Mouse (Mus musculus): Measurements from ENCODE around the gene Medag. TPM values are rescaled to one million over a fixed set of nuclear protein-coding genes. Genes with fewer than 3 reads are reported as not detected.

Medag gene
- 1 to 10 TPM; 3.5 to 4.1 (median 3.7) TPM for total RNA-seq (2022)

DNA sequence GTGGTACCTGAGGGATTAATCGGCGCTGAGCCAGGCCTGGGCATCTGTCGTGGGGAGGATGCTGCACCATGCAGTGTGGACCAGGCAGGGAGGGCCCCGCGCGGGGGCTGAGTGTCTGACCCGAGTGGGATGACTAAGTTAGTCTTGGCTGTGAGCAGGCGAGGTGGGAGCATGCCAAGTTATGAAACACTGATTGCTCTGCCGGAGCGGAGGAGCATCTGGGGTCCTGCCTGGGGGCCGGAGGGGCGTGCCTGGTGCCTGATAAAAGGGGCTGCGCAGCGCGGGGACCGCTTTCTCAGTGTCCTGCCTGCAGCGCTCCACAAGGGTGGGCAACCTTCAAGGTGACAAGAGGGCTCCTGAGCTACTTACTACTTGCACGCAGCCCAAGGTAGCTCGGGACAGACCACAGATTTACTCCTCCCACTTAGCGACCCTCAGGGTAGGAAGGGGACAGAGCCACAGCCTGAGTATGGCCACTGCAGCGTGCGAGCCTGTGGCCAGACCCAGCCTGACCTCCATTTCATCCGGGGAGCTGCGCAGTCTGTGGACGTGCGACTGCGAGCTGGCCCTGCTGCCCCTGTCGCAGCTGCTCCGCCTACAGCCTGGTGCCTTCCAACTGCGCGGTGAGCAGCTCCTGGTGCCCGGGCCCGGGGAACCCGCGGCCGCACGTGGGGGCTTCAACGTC is at the start of gene Medag:
TSS of gene Medag (plus strand) at position 241 of the 685 bp plus-strand sequence.
- peak in 1 of 2 experiments; percentile 40 for DNase-seq (ENCODE audit: low spot score in 2 of 2)

DNA sequence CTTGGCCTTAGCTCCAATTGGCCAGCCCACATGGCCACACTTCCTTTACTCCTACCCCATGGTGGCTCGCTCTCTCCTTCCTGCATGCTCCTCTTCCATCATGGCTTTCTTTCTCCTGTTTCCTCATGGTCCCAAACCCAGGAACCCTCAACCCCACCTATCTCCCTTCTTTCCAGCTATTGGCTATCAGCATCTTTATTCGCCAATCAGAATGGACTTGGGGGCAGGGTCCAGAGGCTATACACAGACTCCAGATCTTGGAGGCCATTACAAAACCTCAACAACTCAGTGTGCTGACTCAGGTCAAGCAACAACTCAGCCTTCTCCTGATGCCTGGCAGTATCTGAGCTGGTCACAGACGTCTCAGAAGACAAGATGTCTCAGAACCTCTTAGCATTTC is 48.9 kb upstream of the Medag start:
- DNase-seq (ENCODE audit: low spot score in 2 of 2) = no peak

DNA sequence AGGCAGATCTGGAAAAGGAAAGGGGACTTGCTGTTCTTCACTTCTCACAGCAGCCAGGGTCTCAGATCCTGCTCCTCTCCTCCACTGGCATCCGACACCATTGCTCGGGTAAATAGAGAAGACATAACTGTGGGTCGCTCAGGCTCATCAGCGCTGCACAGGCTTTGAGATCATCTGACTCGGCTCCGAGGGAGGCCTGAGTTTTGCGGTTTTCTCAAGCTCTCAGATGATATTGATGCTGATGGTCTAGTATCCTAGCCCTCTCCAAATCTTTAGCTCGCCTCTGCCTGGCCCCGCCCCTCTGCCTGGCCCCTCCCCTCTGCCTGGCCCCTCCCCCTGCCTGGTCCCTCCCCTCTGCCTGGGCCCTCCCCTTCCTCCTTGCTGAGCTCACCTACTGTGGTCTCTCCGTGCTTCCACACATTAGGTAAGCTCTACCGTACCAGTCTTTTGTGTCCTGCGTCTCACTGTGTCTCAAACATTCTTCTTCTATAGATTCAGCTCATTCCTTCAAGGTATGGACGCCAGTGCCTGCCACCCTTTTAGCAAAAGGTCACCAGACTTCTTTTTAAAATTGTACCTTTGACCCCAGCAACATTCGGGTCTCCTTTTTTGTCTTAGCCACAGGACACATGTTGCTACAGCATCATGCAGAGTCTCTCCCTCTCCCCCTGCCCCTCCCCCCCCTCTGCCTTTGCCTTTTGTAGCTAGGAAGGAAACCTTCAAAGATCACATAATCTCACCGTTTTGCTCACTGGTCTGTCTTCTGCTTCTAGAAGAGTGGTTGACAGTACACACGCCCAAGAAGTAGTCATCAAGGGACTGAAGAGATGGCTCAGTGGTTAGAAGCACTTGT is 47.4 kb upstream of the Medag start:
- no peak for DNase-seq (ENCODE audit: low spot score in 2 of 2)

DNA sequence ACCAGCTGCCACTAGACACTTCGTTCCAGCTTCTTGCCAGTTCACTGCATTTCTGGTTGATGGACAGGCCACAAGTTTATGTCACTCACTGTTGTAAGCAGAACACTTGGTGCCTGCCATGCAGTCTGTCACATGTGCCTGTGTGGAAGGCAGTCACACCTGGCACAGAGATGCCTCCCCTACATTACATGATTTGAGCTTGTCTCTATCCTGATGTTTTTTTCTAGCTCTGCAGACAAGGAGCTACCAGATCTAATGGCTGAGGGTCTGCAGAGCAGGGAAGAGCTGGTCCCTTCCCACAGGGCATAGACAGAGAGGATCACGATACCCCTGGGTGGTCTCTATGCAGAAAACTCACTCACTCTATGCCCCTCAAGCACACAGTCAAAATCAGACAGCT is 44.5 kb upstream of the Medag start:
- no peak for DNase-seq (ENCODE audit: low spot score in 2 of 2)

DNA sequence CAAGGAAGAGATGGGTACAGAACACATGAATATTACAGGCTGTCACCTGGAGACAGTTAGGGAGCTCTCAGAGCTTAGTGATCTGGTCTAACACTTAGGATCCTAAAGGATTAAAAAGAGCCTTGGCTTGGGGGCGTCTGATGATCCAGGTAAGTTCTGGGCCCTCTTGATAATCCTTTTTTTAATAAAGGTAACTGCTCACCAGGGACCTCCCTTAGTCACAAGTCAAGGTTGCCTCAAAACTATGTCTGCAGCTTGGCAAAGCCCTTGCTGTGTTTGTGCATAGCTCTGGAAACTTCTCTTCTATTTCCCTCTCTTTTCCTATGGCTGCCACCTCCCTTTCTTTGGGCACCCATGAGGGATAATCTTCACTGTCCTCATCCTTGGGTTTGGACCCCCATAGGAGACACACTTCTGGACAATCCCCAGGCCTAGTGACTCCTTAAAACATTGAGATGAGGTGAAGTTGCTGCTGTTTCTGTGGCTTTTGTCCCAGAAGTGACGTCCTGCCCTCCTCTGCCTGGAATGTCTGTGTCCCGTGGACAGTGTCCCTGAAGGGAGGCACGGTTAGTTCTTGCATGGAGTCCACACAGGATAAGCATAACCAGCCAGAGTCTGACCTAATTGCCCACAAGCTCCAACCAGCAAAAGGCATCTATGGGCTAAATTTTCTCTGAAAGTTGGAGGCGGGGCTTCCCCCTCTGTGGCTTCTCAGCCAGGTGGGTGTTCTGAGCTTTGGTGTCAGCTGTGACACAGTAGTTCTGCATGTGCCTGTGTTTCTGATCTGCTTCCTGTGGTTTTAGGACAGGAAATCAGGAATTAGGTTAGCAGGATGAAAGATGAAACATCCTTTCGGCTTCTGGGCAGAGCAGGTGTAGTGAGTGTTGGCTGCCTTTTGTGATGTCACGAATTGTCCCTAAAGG is 43.7 kb upstream of the Medag start:
- DNase-seq (ENCODE audit: low spot score in 2 of 2) = no peak

DNA sequence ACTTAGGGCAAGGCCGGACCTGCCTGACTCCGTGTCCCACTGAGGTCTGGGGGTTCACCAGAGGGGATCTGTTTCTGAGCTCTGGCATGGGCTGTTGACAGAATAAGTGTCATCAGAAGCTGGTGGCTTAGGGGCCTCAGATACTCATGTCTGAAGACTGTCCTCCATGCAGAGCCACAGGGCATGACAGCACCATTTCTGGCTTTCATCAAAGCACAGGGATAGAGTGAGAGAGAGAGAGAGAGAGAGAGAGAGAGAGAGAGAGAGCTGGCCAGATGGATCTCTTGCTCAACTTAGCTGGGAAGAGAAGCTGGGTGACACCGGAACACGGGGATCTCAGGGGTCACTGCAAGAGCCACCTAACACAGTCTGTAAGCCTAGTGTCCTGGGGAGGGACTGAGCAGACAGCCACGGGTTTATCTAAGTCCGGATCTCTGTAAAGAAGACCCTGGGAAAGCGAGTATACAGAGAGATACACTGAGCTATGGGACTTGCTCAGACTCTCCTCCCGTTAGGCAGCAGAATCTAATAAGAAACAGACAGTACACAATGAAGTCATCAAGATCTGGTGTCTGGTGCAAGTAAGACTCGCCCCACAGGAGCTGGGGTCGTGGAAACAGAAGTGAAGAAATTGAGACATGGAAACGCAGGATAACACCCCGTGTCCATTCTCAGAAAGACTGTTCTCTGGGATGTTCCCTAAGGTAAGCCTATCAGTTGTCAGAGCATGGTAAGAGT is 42.8 kb upstream of the Medag start:
- DNase-seq (ENCODE audit: low spot score in 2 of 2) = no peak

DNA sequence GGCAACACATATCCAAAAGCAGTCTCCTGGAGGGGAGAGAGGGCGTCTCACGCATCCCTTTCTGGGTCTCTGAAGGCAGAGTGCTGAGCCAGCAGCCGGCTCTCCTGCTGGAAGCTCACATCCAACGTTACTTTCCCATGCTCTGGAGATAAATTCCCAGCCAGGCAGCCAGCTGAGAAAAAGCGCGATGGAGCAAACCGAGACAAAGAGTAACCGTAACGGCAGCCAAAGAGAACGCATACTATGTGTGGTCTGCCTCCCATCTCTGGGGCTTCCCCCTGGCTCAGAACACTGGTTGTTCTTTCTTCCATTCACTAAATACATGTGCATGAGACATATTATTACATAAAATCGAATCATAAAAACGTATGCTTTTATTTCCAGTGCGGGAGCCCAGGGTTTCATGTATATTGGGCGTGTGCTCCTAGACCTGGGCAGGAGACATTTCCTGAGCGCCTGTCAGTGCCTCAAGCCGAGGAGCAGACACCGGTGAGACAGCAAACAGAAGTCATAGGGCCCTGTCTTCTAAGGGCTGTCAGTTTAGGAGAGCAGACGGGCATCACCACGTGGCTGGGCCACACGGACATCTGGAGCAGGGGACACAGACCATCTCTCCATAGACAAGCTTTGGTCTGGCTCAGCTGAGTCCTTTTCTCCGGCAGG is 42.0 kb upstream of the Medag start:
- no peak for DNase-seq (ENCODE audit: low spot score in 2 of 2)

DNA sequence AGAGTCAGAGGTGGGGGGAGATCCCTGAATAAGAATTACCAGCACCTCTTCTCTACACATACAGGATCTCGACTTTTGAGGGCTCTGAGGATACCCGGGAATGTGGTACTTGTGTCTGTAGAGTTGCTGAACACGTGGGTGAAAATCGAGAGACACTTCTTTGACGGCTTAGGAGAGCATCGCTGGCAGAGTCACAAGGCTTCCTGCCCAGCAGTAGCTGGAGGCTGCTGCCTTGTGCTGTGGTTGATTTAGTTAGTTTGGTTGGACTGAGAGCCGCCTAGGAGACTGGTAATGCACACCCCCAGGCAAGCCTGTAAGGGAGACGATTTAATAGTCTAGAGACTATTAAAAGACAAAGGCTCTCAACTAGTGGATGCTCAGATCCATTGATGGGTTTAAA is 39.5 kb upstream of the Medag start:
- DNase-seq (ENCODE audit: low spot score in 2 of 2) = no peak

DNA sequence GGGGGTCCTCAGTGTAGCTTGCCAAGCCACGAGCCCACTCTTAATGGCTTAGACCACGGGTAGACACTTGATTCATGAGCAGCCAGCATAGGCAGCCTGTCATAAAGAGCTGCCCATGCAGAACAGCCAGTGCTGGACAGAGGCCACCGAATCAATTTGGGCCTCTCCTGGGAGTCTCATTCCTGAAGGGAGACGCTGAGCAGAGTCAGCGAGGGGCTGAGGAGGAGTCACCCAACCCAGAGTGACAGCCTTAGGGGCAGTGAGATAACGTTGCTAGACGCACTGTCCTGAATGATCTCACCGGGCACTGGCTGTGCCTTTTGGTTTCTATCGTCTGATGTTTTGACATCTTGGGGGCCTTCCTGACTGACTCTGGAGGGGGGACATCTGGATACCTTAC is 38.3 kb upstream of the Medag start:
- no peak for DNase-seq (ENCODE audit: low spot score in 2 of 2)

DNA sequence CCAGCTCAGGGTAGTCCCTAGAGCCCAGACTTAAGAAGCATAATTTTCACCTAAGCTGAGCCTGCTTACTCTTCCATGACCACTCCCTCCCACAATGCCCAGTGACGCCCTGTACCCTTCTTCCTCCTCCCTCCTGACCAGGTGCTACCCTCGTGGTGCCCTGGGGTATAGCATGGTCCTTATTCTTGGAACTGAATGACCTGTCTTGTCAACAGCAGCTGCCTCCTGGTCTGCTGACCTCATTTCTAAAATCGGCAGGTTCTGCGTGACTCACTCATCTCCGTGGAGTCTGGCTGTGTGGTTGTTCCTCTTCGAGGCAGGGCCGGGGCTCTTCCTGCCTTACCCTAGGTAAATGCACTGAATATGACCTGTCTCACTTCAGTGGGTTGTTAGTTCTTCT is 37.5 kb upstream of the Medag start:
- no peak for DNase-seq (ENCODE audit: low spot score in 2 of 2)

DNA sequence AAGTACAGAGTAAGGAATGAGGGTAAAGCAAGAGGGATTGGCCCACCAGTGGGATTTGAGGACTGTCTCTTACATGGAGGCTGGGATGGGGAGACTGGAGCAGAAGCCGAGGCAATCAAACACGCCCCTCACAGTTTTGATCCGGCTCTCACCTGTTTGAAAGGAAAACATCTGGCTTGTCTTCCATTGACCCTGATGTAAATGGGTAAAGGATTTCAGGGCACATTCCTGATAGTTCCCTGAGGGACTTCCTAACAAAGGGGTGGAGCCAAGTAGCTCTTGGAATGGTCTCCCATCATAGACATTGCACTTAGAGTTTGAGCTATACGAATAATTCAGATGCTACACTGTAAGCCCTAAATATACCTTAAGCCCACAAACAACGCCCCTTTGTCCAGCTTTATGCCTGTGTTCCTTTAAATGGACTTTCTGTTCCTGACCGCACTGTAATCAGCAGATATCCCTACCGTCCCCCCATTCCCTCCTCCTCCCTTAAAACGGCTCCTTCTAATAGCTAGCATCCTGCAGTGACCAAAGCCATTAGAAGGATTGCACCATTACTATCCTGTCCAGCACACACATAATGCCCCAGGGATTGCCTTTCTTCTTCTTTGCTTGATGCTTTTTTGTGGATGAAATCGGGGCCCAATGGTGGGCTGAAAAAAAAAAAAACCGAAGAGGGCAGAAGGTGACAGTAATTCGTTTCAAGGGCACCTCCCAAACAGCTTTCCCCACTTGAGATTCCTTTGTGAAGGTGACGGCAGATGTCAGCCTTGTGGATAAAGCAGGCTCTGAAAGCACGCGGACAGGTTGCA is 36.3 kb upstream of the Medag start:
- DNase-seq (ENCODE audit: low spot score in 2 of 2) = no peak

DNA sequence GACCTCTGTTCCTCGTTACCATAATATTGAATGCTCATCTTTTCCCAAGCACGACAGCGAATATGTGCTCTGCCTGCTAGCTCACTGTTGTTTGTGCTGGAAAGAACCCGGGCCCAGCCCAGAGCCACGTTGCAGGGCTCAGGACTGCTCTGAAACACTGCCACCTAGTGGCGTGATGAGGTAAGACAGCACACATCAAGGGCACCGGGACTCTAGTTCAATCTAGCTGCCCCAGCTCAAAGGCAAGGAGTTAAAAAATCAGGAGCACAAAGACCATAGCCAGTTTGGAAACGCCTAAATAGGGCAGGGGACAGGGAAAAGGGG is 35.7 kb upstream of the Medag start:
- DNase-seq (ENCODE audit: low spot score in 2 of 2) = peak; percentile 66 to 88

DNA sequence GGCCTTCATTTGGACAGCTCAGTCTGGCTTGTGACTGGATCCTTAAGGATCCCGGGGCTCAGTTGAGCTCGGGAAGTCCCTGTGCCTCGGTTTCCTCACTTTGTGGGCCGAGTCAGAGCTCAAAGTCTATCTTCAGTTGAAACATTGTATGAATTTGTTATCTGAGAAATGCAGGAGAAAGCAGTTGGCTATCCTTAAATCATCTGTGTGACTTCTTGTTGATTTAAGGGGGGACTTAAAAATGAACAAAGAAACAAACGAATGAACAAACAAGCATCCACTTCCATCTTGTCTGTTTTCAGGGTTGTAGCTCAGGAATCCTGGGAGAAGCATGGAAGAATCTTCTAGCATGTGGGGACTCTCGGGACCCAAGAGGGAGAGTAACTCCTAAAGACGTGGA is 35.2 kb upstream of the Medag start:
- no peak for DNase-seq (ENCODE audit: low spot score in 2 of 2)

DNA sequence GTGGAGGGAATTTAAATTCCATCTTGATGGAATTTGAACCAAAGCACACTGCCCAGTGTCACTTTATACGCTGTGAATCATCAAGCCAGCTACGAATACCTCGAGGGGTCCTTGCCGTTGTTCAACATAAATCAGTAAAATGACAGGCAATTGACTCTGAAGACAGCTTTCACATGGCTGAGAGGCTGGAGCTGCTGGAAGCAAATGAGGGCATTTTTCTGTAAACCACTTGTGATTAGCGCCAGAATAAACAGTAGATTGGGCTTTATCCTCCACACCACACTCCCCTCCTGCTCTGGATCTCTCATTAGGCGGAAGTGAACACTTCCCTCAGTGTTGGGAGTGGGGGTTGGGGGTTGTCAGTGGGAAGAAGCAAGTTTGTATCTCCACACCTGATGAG is 34.3 kb upstream of the Medag start:
- no peak for DNase-seq (ENCODE audit: low spot score in 2 of 2)

DNA sequence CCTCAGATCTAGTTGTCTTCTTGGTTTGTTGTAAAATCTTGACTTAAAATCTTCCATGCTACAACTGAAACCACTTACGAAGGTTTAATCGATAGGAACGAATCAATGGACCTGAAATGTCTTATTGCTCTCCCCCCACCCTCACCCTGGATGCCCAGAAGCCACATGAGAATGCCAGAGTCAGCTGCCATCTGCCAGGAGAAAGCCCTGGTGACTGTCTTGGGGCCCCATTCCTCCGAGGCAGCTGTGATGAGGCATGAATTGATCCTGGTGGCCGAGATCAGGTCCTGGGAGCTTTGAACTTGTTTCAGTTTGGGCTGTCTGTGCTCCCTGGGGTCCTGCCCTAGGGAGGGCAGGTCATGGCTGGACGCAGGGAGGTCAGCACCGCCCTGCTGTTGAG is 33.0 kb upstream of the Medag start:
- DNase-seq (ENCODE audit: low spot score in 2 of 2) = no peak

DNA sequence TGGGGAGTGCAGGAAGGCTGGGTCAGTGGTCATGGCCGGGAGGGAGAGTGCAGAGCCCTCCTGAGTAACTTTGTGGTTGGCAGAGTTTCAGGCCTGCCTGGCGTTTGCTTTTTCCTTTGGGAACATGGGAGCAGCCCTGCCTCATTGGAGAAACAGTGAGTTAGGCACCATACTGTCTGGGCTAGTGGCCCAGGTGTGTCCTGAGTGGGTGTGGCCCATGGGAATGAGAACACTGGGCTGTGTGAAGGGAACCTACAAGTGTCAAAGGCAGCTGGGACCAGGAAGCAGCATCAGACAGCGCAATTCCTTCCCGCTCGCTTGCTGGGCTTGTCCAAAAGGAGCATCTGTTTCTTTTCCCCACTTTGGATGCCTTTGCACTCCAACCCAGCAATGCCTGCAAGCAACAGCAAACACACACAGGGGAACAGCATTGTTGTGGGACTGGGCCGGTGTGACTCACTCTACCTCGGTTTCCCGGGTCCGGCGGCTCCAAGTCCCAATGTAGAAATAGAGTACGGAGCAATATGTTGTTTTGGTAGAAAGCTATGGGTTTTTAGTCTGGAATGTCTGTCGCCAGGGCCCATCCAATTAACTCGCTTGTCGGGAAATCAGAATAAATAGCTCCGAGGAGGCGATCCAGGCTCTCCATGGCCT is 32.3 kb upstream of the Medag start:
- peak; percentile 42 to 60 for DNase-seq (ENCODE audit: low spot score in 2 of 2)

DNA sequence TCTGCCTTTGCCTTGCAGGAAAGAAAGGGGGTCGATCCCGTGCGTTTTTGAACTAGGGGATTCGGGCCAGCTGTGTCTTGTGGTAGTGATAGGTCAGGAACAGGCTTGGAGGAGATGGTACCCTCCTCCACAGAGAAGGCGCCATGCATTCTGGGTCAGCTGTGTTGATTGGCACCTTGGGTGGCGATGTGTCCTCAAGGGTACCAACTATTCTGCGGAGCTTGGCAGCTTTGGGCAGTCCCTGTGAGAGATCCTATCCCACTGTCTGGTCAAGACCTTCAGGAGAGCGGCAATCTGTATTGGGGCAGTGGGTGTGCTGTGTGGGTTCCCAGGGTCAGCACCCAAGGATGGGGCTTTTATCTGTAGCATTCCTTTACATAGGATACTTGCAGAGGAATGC is 31.7 kb upstream of the Medag start:
- no peak for DNase-seq (ENCODE audit: low spot score in 2 of 2)

DNA sequence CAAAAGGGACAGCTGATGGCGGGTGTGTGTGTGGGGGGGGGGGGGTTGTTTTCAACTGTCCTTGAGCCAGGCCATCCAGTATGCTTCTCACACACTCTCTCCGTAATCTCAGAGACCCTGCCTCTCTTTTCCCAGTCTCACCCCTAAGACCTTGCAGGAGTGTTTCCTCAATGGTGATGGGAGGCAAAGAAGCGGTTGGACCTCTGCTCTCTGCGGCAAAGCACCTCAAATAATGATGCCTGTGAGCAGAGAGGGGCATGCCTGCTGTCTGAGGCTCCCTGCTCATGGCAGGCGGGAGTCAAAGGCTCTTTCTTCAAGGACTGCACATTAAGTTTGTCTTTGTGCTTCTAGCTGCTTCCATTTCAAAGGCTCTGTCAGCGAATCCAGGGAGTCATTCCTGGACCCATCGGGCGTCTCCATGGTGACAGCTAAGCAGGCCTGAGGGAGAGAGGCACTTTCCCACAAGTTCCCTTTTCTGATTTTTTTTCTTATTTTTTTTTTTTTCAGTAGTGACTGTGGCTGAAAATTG is 31.1 kb upstream of the Medag start:
- DNase-seq (ENCODE audit: low spot score in 2 of 2) = peak; percentile 57 to 59

DNA sequence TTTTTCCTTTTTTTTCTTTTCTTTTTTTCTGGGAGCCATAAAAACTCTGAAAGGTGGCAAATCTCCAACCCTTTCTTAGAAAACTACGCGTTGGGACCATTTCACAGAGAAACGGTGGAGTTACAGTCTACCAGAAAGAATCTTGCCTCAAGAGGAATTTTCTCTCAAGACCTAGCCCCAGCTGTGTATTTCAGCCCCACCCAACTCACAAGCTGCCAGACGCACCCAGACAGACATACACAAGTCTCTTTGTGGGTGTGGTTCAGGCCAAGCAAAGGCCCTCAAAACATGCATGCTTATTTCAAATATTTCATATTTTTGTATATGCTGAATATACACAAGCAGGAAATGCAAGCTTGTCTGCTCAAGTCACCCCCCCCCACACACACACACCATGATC is 29.6 kb upstream of the Medag start:
- DNase-seq (ENCODE audit: low spot score in 2 of 2) = no peak

Data from layer of hippocampus, adult 8-10 months (tissue).